Mouse (Mus musculus) stomach, embryonic 14.5 days (tissue): ENCODE results near the gene Rspo4. TPM values are rescaled to one million over a fixed set of nuclear protein-coding genes. Genes with fewer than 3 reads are reported as not detected.

Source experiments
- ATAC-seq: fragments of 200-750 bp; cut with Nextera tagmentation; 2 replicates; pipeline ENCODE4 v1.8.0; 2017; ENCODE audit warnings: low read depth, moderate TSS enrichment; ENCODE audit not compliant: insufficient number of reproducible peaks, insufficient read depth, low FRiP score
- H3K27ac ChIP-seq: fragments of 300-500 bp; sonication (generic); 2 replicates; pipeline ENCODE4 v1.5.1; 2014; ENCODE audit warnings: mild to moderate bottlenecking, low read length, moderate library complexity, mixed read lengths
- H3K27me3 ChIP-seq: fragments of 300-500 bp; sonication (generic); 2 replicates; pipeline ENCODE4 v1.6.1; 2014; ENCODE audit warnings: low read length, control low read depth, mixed read lengths; ENCODE audit not compliant: control insufficient read depth, insufficient read depth
- H3K36me3 ChIP-seq: fragments of 300-500 bp; sonication (generic); 2 replicates; pipeline ENCODE4 v1.6.1; 2014; ENCODE audit warnings: mild to moderate bottlenecking, control low read depth, low read length, moderate library complexity, mixed read lengths; ENCODE audit not compliant: control insufficient read depth, insufficient read depth
- H3K4me1 ChIP-seq: fragments of 300-500 bp; sonication (generic); 2 replicates; pipeline ENCODE4 v1.6.1; 2014; ENCODE audit warnings: low read length, control low read depth, mixed read lengths; ENCODE audit not compliant: control insufficient read depth, insufficient read depth
- H3K4me2 ChIP-seq: fragments of 300-500 bp; sonication (generic); replicated peaks from 2 replicates; pipeline ENCODE4 v1.6.1; 2014; ENCODE audit warnings: low read depth, low read length, control low read depth
- H3K4me3 ChIP-seq: fragments of 300-500 bp; sonication (generic); 2 replicates; pipeline ENCODE4 v1.5.1; 2014; ENCODE audit warnings: low read depth, low read length, control low read depth
- H3K9ac ChIP-seq: fragments of 300-500 bp; sonication (generic); replicated peaks from 2 replicates; pipeline ENCODE4 v1.6.1; 2014; ENCODE audit warnings: low read depth, mild to moderate bottlenecking, control low read depth, low read length, moderate library complexity, mixed read lengths
- H3K9me3 ChIP-seq: fragments of 300-500 bp; sonication (generic); 2 replicates; pipeline ENCODE4 v1.6.1; 2016; ENCODE audit warnings: low read depth, low read length, control low read depth; ENCODE audit not compliant: control insufficient read depth
- WGBS: fragments of 180-500 bp; shearing (Covaris S2); extraction: QIAGEN DNeasy Blood & Tissue Kit; methylation state at CpG from one replicate; pipeline ENCODE4 v1.1.7; 2014; 5-methylcytosine and 5-hydroxymethylcytosine counted together
- polyA plus RNA-seq: library from polyadenylated mRNA; unstranded; fragments of >200 nt; fragmentation: Nextera tagmentation; extraction: Ambion mirVana; gene quantifications from 2 replicates; pipeline ENCODE4 v1.2.1, GENCODE M21; 2014

The Rspo4 gene
- polyA plus RNA-seq, 1 experiment from 2014 or later: not detected

- H3K27me3 ChIP-seq: no peaks in the 10 kb centered on the region
- H3K9ac ChIP-seq: no peak overlapping the region
- H3K27ac ChIP-seq: no peak overlapping the region
- no peaks in the 10 kb centered on the region for H3K36me3 ChIP-seq
- H3K4me2 ChIP-seq: no peak overlapping the region
- 84% methylated on average over 3 of the region's 3 CpGs for WGBS
- no peaks in the 10 kb centered on the region for H3K9me3 ChIP-seq
- no peaks in the 10 kb centered on the region for H3K4me1 ChIP-seq
- ATAC-seq: no peak
- H3K4me3 ChIP-seq: no peak overlapping the region
These were observed 35.9 kb downstream of the Rspo4 start for GRCm38 (mm10) chr2:151878645-151879044.

GRCm38 (mm10) chr2:151879760-151880159, 37.0 kb downstream of the Rspo4 start:
- H3K9me3 ChIP-seq: no peaks in the 10 kb centered on the region
- no peak for ATAC-seq
- H3K9ac ChIP-seq: no peak overlapping the region
- no peaks in the 10 kb centered on the region for H3K27me3 ChIP-seq
- H3K4me1 ChIP-seq: no peaks in the 10 kb centered on the region
- no peak overlapping the region for H3K4me2 ChIP-seq
- no peaks in the 10 kb centered on the region for H3K36me3 ChIP-seq
- 39% methylated on average over 2 of the region's 2 CpGs for WGBS
- H3K27ac ChIP-seq: no peak overlapping the region
- no peak overlapping the region for H3K4me3 ChIP-seq

GRCm38 (mm10) chr2:151891031-151891430, 48.3 kb downstream of the Rspo4 start:
- Histone ChIP-seq H3K36me3 (no peaks in the 10 kb centered on the region), H3K9ac (no peak overlapping the region), H3K4me2 (no peak overlapping the region), H3K4me3 (no peak overlapping the region), H3K27ac (no peak overlapping the region), H3K4me1 (no peaks in the 10 kb centered on the region), H3K9me3 (no peaks in the 10 kb centered on the region), H3K27me3 (no peaks in the 10 kb centered on the region)
- 70% methylated on average over 6 of the region's 6 CpGs for WGBS
- no peak for ATAC-seq

GRCm38 (mm10) chr2:151893122-151893774, 50.5 kb downstream of the Rspo4 start:
- H3K36me3 ChIP-seq: no peaks in the 10 kb centered on the region
- no peaks in the 10 kb centered on the region for H3K27me3 ChIP-seq
- no peak overlapping the region for H3K4me2 ChIP-seq
- H3K9me3 ChIP-seq: no peaks in the 10 kb centered on the region
- 46% methylated on average over 15 of the region's 15 CpGs for WGBS
- H3K4me3 ChIP-seq: no peak overlapping the region
- ATAC-seq: no peak
- H3K4me1 ChIP-seq: no peaks in the 10 kb centered on the region
- no peak overlapping the region for H3K9ac ChIP-seq
- H3K27ac ChIP-seq: no peak overlapping the region

- Histone ChIP-seq H3K4me3 (no peak overlapping the region), H3K4me2 (no peak overlapping the region), H3K27ac (no peak overlapping the region), H3K27me3 (no peaks in the 10 kb centered on the region), H3K36me3 (no peaks in the 10 kb centered on the region), H3K9me3 (no peaks in the 10 kb centered on the region), H3K4me1 (no peaks in the 10 kb centered on the region), H3K9ac (no peak overlapping the region)
- WGBS: 64% methylated on average over 8 of the region's 8 CpGs
- ATAC-seq: no peak
These were observed 51.7 kb downstream of the Rspo4 start for GRCm38 (mm10) chr2:151894209-151894980.

GRCm38 (mm10) chr2:151895911-151896310, 53.2 kb downstream of the Rspo4 start:
- Histone ChIP-seq H3K9ac (no peak overlapping the region), H3K36me3 (no peaks in the 10 kb centered on the region), H3K9me3 (no peaks in the 10 kb centered on the region), H3K4me3 (no peak overlapping the region), H3K27me3 (no peaks in the 10 kb centered on the region), H3K4me1 (no peaks in the 10 kb centered on the region), H3K27ac (no peak overlapping the region), H3K4me2 (no peak overlapping the region)
- 82% methylated on average over 5 of the region's 5 CpGs for WGBS
- no peak for ATAC-seq

GRCm38 (mm10) chr2:151898106-151898505, 55.4 kb downstream of the Rspo4 start:
- no peaks in the 10 kb centered on the region for H3K9me3 ChIP-seq
- ATAC-seq: no peak
- H3K4me3 ChIP-seq: no peak overlapping the region
- H3K36me3 ChIP-seq: no peaks in the 10 kb centered on the region
- no peaks in the 10 kb centered on the region for H3K27me3 ChIP-seq
- H3K9ac ChIP-seq: no peak overlapping the region
- H3K4me2 ChIP-seq: no peak overlapping the region
- no peaks in the 10 kb centered on the region for H3K4me1 ChIP-seq
- 70% methylated on average over 1 of the region's 1 CpGs for WGBS
- no peak overlapping the region for H3K27ac ChIP-seq

GRCm38 (mm10) chr2:151900845-151901244, 58.1 kb downstream of the Rspo4 start:
- H3K4me1 ChIP-seq: no peaks in the 10 kb centered on the region
- no peak overlapping the region for H3K4me3 ChIP-seq
- WGBS: 42% methylated on average over 4 of the region's 4 CpGs
- no peak overlapping the region for H3K27ac ChIP-seq
- H3K27me3 ChIP-seq: no peaks in the 10 kb centered on the region
- H3K9ac ChIP-seq: no peak overlapping the region
- H3K9me3 ChIP-seq: no peaks in the 10 kb centered on the region
- ATAC-seq: no peak
- H3K4me2 ChIP-seq: no peak overlapping the region
- H3K36me3 ChIP-seq: no peaks in the 10 kb centered on the region
